Mouse (Mus musculus): ENCODE measurements around the gene Lrrc26. TPM values are rescaled to one million over a fixed set of nuclear protein-coding genes. Genes with fewer than 3 reads are reported as not detected.

Gene Lrrc26
- polyA plus RNA-seq (2012; rRNA removed), result not detected in 2 replicates

DNA sequence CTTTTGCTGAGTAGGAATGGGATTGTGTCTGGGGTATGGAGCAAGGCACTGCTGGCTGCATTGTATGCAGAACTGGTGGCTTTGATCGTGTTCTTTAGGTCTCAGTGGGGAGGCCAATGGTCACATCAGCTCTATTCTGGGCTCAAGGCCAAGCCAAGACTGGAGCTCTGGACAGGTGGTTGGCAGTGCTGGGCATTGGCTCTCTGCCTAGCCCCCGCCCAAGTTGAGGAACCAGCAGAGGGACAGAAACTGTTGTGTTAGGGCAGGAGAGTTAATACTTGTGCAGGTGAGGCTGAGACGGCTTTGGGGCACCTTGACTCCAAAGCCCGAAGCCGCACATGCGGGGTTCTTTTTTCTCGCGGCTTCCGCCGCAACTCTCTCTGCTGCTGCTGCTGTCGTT is at the start of gene Lrrc26:
Lrrc26 (plus strand) TSS at position 265 of the 400 bp plus-strand sequence.

DNA sequence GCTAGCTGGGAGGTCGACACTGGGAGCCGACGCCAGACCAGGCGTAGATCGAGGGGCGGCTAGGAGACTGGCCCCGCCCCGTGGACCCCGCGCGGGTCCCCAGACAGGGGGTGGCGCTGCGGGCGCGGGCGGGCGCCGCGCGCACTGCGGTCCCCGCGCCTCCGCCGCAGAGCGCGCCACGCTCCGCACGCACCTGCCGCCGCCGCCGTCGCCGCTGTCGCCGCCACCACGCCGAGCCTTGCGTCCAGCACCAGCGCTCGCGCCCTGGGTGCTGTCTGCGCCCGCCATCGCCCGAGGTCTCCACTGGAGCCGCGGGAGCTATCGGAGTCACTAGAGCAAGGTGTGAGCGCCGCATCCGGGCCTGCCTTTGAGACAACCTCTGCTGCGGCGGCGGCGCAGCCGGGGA is 47.6 kb upstream of the Lrrc26 start, which contains the start of the genes Rnf208 and Cysrt1:
Rnf208 (plus strand) TSS at position 155 of the 406 bp plus-strand sequence.
Cysrt1 (minus strand) TSS at position 352 of the 406 bp plus-strand sequence.

DNA sequence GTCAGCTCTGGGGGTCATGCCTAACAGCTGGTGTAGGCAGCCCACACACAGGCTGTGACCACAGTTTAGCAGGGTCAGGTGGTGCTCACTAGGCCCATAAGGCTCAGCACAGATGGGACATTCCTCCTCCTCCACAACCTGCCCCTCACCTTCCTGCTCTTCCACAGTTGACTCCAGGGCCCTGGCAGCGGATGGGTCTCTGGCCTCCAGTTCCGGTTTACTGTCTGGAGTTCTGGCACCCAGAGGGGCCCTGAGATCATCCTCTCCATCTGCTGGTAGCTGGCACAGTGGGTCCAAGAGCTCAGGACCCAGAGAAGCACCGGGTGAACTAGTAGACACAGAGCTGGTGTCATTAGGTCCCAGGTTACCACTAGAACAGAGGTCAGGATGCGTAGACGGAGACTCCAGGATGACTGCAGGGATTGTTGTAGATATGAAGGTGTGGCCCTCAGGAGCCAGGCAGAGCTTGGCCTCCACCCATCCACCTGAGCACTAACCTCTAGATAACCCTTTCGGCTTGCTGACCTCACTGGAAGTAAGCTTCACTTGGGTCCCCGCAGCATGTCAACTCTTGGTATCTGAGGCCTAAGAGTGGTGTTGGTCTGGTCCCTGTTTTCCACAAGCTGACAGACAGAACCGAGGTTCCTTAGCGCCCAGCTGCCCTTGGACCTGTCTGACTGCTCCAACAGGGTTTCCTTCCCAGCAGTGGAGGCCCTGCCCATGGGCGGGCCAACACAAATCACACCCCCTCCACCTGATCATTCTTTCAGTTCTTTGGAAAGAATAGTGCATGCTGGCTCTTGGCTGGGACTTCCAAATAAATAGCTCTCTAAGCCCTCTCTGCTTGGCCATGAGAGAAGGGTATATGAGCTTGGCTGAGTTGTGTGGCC is 43.3 kb upstream of the Lrrc26 start, which contains the start of gene AL732309.1:
AL732309.1 (minus strand) TSS at position 681 of the 890 bp plus-strand sequence.

DNA sequence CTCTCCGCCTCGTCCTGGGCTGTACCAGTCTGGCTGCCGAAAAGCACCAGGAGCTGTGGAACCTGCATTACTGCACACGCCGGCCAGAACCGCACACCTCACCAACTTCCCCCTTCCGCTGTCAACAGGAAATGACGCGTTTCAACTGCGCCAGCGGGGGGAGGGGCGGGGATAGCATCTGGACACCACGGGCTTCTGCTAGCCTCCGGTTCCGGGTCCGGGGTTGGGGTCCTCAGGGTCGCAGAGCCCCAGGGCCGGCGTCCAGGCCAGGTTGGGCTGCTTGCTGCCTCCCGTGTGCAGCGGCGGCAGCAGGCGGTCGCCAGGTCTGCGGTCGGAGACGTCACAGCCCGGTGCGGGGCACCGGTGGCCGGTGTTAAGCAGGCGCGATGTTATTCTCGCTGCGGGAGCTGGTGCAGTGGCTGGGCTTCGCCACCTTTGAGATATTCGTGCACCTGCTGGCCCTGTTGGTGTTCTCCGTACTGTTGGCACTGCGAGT is 34.4 kb upstream of the Lrrc26 start, which contains the start of gene Tmem203:
Tmem203 (plus strand) TSS at position 156 of the 496 bp plus-strand sequence.

DNA sequence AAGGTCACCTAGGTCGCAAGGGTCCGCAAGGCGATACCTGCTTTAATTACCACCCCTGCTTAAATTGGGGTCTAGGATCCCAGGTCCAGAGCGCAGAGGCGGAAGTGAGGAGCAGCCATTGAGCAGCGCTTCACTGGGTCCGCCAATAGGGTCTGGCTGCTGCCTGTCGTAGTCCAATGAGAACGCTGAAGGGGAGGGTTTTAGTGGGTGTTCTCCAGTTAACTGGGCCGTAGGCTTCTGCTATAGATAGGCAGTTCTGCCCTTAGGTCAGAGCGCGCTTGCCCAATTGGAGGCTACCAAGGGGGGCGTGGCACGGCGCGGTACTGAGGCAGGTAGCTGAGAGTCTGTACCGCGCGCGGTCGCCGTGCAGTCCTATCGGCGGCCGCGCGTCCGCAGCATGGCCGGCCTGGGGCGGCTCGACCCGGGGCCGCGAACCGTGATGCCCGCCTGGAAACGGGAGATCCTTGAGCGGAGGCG is 27.4 kb upstream of the Lrrc26 start, which contains the start of gene Tprn:
Tprn (plus strand) TSS at position 328 of the 477 bp plus-strand sequence.

DNA sequence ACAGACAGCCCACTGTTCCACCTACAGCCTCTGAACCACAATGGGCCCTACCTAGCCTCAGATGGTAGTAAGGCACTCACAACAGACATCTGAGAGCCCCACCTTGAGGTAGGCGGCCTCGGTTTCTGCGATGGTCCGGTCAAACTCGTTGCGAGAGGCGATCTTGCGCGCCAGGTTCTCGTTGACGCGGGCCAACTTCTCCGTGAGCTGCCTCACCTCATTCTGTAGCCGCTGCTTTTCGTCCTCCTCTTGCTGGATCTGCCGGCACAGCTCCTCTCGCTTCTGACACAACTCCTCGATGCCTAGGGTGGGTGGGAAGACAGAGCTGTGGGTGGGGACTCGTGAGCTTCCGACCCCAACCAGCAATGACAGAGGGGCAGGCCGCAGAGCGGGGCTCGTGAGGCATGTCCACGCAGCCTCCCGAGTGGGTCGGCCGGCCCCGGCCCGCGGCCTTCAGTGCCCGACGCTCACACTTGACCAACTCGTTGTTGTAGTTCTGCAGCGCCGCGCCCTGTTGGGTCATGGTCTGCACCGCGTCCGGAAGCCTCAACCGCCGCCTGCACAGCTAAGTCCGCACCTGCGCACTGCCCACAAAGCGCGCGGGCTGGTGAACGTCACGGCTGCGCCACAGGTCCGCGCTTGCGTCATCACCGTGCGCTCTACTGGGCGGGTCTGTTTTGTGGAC is 17.7 kb upstream of the Lrrc26 start, which contains the start of the genes Ssna1 and Anapc2:
Ssna1 (minus strand) TSS at position 612 of the 685 bp plus-strand sequence.
Anapc2 (plus strand) TSS at position 652 of the 685 bp plus-strand sequence.

DNA sequence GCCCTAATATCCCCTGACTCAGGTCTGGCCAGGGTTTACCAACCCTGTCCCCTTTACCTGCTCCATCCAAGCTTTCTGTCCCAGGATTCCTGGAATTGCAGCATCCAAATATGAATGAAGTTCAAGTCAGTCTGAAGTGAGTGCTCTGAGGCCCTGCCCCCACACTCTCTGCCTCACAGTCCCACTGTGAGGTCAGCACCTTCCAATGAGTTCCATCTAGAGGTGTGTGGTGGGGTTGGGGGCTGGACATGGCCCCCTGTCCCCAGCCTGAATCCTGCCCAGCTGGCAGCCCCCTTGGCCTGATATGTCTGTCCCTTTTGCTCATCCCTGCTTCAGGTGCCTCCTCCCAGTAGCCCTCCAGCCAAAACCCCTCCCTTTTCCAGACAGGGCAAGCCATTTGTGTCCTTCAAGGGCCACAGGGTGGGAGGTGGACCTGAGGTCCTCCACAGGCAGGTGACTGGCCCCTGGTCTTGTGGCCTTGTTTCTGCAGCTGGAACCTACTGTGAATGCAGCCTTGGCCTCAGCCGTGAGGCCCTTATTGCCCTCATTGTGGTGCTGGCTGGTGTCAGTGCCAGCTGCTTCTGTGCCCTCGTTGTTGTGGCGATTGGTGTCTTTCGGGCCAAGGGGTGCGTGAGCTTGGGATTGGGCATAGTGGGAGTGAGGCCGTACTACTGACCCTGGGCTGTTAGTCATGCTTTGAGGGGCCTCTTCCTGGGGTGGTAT is 1.6 kb upstream of the Lrrc26 start, which contains the start of gene Tmem210:
Tmem210 (plus strand) TSS at position 219 of the 723 bp plus-strand sequence.

DNA sequence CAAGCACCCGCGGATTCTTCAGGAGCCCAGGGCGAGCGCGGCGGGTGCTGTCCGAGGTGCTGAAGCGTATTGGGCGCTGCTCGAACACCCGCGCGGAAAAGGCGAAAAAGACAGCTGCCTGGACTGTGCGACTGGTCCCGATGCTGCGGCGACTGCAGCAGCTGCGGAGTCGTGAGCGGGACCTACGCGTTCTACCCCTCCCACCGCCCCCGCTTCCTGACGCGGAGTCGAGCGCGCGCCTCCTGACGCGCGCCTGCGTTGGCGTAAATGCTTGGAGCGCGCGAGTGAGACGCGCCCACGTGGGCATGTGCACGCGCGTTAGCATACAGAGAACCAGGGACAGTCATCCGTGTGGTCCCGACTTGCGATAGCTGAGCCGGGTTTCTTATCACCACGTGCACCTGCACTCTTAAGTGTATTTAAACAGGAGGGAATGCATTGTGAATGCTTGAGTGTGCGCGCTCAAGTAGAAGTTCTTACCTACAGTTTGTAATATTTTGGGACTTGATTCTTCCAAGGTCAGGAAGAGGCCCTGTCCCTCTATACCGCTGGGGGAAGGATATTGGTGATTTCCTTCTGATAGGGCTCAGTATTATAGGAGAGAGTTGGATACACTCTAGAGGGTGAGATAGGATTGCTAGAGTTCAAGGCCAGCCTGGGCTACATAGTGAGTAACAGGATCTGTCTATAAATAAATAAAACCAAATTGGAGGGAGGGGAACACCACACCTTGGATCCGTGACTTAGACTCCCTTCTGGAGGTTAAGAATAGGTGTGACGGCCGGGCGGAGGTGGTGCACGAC is 29.5 kb downstream of the Lrrc26 start, which contains the start of gene Grin1:
Grin1 (minus strand) TSS at position 217 of the 803 bp plus-strand sequence.

DNA sequence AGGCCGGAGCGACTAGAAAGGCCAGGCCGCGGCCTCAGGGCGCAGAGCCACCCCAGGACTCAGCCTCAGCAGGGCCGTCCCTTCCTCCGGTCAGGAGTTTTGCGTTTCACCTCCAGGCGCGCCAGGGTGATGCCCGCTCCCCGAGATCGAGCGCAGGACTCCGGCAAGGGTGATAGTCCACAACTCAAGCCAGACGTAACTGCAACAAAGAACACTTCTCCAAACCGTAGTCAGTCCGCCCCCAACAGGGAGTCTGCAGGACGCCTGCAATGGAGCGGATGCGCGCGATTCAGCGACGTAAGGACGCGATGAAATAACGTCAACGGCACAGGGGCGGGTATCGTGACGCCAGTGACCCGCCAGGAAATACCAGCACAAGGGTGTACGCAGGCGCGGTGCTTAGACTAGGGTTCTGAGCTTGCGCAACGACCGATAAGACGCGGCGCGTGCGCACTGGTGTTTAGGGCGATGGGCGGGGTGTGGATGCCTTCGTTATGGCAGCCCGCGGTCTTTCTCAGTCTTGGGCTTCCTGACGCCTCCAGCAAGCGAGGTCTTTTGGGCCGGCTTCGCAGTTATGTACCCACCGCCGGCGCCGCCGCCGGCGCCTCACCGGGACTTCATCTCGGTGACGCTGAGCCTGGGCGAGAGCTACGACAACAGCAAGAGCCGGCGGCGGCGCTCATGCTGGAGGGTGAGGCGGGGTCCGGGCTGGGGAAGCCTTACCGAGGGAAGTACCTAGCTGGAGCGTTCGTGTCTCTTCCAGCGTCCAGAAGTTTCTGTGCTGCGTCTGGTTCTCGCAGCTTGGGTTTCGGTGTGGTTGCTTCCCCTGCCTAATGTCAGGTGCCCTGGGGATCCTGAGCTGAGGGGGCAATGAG is 42.8 kb downstream of the Lrrc26 start, which contains the start of gene Man1b1:
Man1b1 (plus strand) TSS at position 53 of the 875 bp plus-strand sequence.

Other genes with a start within 250 kb of the Lrrc26 start
- gene Nsmf, start 235.6 kb upstream of the Lrrc26 start, polyA plus RNA-seq (2012; rRNA removed), result 88.4 and 93.5 TPM in 2 replicates
- gene Entpd8, start 209.6 kb upstream of the Lrrc26 start, polyA plus RNA-seq (2012; rRNA removed), result 0.06 and 0.11 TPM in 2 replicates
- 0.10 and 0.18 TPM in 2 replicates for gene Noxa1, start 194.8 kb upstream of the Lrrc26 start, polyA plus RNA-seq (2012; rRNA removed)
- gene Nrarp, start 109.2 kb upstream of the Lrrc26 start, polyA plus RNA-seq (2012; rRNA removed), result 61.4 and 82.9 TPM in 2 replicates
- gene Tor4a, start 93.0 kb upstream of the Lrrc26 start, polyA plus RNA-seq (2012; rRNA removed), result 1.9 and 2.3 TPM in 2 replicates
- 76.7 and 116 TPM in 2 replicates for gene Nelfb, start 78.4 kb upstream of the Lrrc26 start, polyA plus RNA-seq (2012; rRNA removed)
- gene Stpg3, start 75.3 kb upstream of the Lrrc26 start, polyA plus RNA-seq (2012; rRNA removed), result not detected in 2 replicates
- 0.14 TPM in 1 of 2 replicates, not detected in the other for gene Fam166a, start 71.2 kb upstream of the Lrrc26 start, polyA plus RNA-seq (2012; rRNA removed)
- gene Tubb4b, start 65.2 kb upstream of the Lrrc26 start, polyA plus RNA-seq (2012; rRNA removed), result 438 and 534 TPM in 2 replicates
- gene Slc34a3, start 55.6 kb upstream of the Lrrc26 start, polyA plus RNA-seq (2012; rRNA removed), result 0.04 TPM in 1 of 2 replicates, not detected in the other
- 0.02 TPM in 1 of 2 replicates, not detected in the other for gene Rnf224, start 53.1 kb upstream of the Lrrc26 start, polyA plus RNA-seq (2012; rRNA removed)
- gene Rnf208, start 47.7 kb upstream of the Lrrc26 start, polyA plus RNA-seq (2012; rRNA removed), result 25.3 and 26.0 TPM in 2 replicates
- 0.16 TPM in 1 of 2 replicates, not detected in the other for gene Cysrt1, start 47.5 kb upstream of the Lrrc26 start, polyA plus RNA-seq (2012; rRNA removed)
- 8.1 and 14.5 TPM in 2 replicates for gene AL732309.1, start 43.1 kb upstream of the Lrrc26 start, polyA plus RNA-seq (2012; rRNA removed)
- gene Tmem203, start 34.5 kb upstream of the Lrrc26 start, polyA plus RNA-seq (2012; rRNA removed), result 22.0 and 23.7 TPM in 2 replicates
- 4.1 and 4.2 TPM in 2 replicates for gene Tprn, start 27.3 kb upstream of the Lrrc26 start, polyA plus RNA-seq (2012; rRNA removed)
- 131 and 133 TPM in 2 replicates for gene Ssna1, start 17.5 kb upstream of the Lrrc26 start, polyA plus RNA-seq (2012; rRNA removed)
- 106 and 109 TPM in 2 replicates for gene Anapc2, start 17.4 kb upstream of the Lrrc26 start, polyA plus RNA-seq (2012; rRNA removed)
- gene Tmem210, start 1.8 kb upstream of the Lrrc26 start, polyA plus RNA-seq (2012; rRNA removed), result not detected in 2 replicates
- 1.6 and 2.0 TPM in 2 replicates for gene Grin1, start 29.3 kb downstream of the Lrrc26 start, polyA plus RNA-seq (2012; rRNA removed)
- gene Man1b1, start 42.4 kb downstream of the Lrrc26 start, polyA plus RNA-seq (2012; rRNA removed), result 29.2 and 34.9 TPM in 2 replicates
- 22.1 and 29.3 TPM in 2 replicates for gene Dpp7, start 66.4 kb downstream of the Lrrc26 start, polyA plus RNA-seq (2012; rRNA removed)
- 2.9 and 5.3 TPM in 2 replicates for gene Uap1l1, start 75.8 kb downstream of the Lrrc26 start, polyA plus RNA-seq (2012; rRNA removed)
- 64.9 and 72.9 TPM in 2 replicates for gene Sapcd2, start 82.4 kb downstream of the Lrrc26 start, polyA plus RNA-seq (2012; rRNA removed)
- 0.11 and 0.17 TPM in 2 replicates for gene Entpd2, start 106.0 kb downstream of the Lrrc26 start, polyA plus RNA-seq (2012; rRNA removed)
- 146 and 170 TPM in 2 replicates for gene Npdc1, start 109.4 kb downstream of the Lrrc26 start, polyA plus RNA-seq (2012; rRNA removed)
- 0.06 and 0.31 TPM in 2 replicates for gene Fut7, start 133.4 kb downstream of the Lrrc26 start, polyA plus RNA-seq (2012; rRNA removed)
- 15.7 and 15.9 TPM in 2 replicates for gene Abca2, start 138.8 kb downstream of the Lrrc26 start, polyA plus RNA-seq (2012; rRNA removed)
- 0.16 and 0.36 TPM in 2 replicates for gene Clic3, start 166.9 kb downstream of the Lrrc26 start, polyA plus RNA-seq (2012; rRNA removed)
- 23.7 and 35.7 TPM in 2 replicates for gene Paxx, start 171.2 kb downstream of the Lrrc26 start, polyA plus RNA-seq (2012; rRNA removed)
- gene Ptgds, start 180.1 kb downstream of the Lrrc26 start, polyA plus RNA-seq (2012; rRNA removed), result 0.34 and 0.41 TPM in 2 replicates
- gene Lcn12, start 204.0 kb downstream of the Lrrc26 start, polyA plus RNA-seq (2012; rRNA removed), result not detected in 2 replicates
- 27.8 and 30.7 TPM in 2 replicates for gene Fbxw5, start 210.8 kb downstream of the Lrrc26 start, polyA plus RNA-seq (2012; rRNA removed)
- gene C8g, start 211.8 kb downstream of the Lrrc26 start, polyA plus RNA-seq (2012; rRNA removed), result 3.8 and 4.0 TPM in 2 replicates

Measured in central nervous system, embryonic 11.5 days (tissue).